Mouse (Mus musculus) lung, adult 2 months (tissue): Measurements from ENCODE around the gene Zcchc9. TPM values are rescaled to one million over a fixed set of nuclear protein-coding genes. Genes with fewer than 3 reads are reported as not detected.
"Not testable (repeated sequence)": the region's sequence is repeated elsewhere in the genome, so short reads cannot be mapped to it uniquely, and the experiment has no call there.

Experiments used
- DNase-seq: peaks from one replicate; pipeline ENCODE4 v3.0.0; 2022
- H3K4me1 ChIP-seq: fragments of 200-500 bp; 2 replicates; pipeline ENCODE4 v1.6.1; 2011; ENCODE audit warnings: low read length; ENCODE audit not compliant: control insufficient read depth, insufficient read depth
- H3K4me3 ChIP-seq: fragments of 200-500 bp; replicated peaks from 2 replicates; pipeline ENCODE3; 2011; ENCODE audit warnings: low read depth, mild to moderate bottlenecking, control low read depth, low read length; ENCODE audit errors: extremely low read depth
- CTCF ChIP-seq: fragments of 200-500 bp; IDR thresholded peaks from 2 replicates; pipeline ENCODE4 v1.5.1; 2011; ENCODE audit warnings: mild to moderate bottlenecking, low read length, control low read depth; ENCODE audit not compliant: insufficient read depth
- POLR2A ChIP-seq: fragments of 200-500 bp; IDR thresholded peaks from 2 replicates; pipeline ENCODE4 v1.6.1; 2011; ENCODE audit warnings: low read depth, mild to moderate bottlenecking, control low read depth, low read length, borderline replicate concordance; ENCODE audit errors: extremely low read depth
- WGBS: fragments of 180-500 bp; shearing (Covaris S2); methylation state at CpG from one replicate; pipeline ENCODE4 v1.1.7; 2018; 5-methylcytosine and 5-hydroxymethylcytosine counted together
- polyA plus RNA-seq: library from polyadenylated mRNA; depleted of rRNA; stranded (reverse); fragments of >200 nt; gene quantifications from 2 replicates; pipeline ENCODE4 v1.2.3, GENCODE M21; 2012

Zcchc9 gene
- polyA plus RNA-seq, 1 experiment, result 11.3 TPM

DNA sequence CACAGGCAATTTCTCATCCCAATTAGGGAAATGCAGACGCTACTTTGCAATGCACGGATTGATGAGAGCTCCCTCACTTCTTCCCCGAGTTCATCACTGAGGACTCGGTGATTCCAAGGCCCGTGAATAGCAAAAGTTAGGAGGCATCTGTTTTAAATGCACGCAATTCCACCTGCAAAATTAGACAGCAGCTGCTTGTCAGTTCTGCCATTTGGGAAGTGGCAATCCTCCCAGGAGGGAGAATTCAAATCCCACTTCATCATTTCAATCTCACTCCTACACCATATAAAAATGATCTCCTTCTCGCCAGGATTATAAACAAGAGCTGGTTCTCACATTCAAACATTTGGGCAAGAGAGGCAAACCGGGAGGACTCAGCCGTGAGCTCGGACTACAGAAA lies 10.1 kb downstream of the Zcchc9 start:
- Histone ChIP-seq H3K4me3 (no peak overlapping the region), H3K4me1 (no peaks in the 10 kb centered on the region)
- TF ChIP-seq POLR2A, result no peak
- no peak for TF ChIP-seq CTCF
- 85% methylated on average over 10 of the region's 10 CpGs for WGBS
- no peak for DNase-seq

DNA sequence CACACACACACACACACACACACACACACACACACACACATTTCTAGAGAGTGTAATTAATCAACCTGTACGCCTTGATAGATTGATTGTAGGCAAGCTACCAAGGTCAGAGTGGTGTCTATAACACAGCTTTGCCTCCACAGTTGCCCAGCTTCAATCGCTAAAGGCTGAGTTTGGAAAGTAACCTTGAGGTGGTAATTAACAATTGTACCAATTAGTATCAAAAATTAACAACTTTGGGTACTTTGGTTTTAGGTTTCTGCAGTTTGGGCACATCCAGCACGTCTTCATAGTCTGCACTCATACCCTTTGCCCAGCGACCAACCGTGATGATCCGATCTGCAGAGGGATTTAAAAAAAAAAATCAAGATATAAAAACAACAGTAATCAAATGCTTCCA lies 10.6 kb downstream of the Zcchc9 start:
- H3K4me3 ChIP-seq, result no peak overlapping the region
- no peak for DNase-seq
- no peaks in the 10 kb centered on the region for H3K4me1 ChIP-seq
- WGBS, result 91% methylated on average over 6 of the region's 6 CpGs
- TF ChIP-seq CTCF (no peak), POLR2A (no peak)

DNA sequence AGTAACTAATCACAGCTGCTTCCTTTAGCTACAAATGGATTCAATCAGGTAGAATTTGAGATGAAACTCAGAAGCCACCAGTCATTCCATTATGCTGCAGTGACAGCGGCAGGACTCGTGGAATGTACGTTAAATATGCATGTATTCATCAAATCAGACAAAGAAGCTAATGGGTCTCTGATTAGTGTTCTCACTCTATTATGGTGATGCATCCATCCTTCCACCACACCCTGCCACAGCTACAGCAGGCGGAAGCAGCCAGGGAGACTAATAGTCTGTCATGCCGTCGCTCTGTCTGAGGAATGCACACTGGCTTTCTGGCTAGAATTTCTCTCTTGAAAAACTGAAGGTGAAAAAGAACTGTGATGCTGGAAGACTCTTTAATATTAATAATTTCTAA lies 11.5 kb downstream of the Zcchc9 start:
- TF ChIP-seq CTCF (no peak), POLR2A (no peak)
- Histone ChIP-seq H3K4me1 (no peaks in the 10 kb centered on the region), H3K4me3 (no peak overlapping the region)
- WGBS, result 83% methylated on average over 6 of the region's 6 CpGs
- no peak for DNase-seq

DNA sequence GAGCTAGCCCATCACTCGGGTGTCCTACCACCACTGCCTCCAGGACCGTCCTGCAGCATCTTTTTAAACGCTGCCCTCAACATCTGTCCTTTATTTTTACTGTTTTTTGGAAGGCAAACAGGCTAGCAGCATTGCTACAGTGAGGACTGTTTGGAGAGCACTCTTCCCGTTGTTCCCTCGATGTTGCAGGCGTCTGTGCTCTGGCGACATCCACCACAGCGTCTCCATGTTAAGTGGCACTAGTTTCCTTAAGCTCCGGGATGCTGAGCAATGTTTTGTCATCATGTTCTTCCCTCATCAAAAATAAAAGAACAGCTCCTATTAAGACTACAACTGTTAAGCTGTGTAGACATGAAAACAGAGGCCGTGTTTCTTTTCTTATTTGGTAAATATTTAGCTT lies 11.9 kb downstream of the Zcchc9 start:
- no peak for DNase-seq
- TF ChIP-seq POLR2A (no peak), CTCF (no peak)
- no peaks in the 10 kb centered on the region for H3K4me1 ChIP-seq
- 85% methylated on average over 10 of the region's 10 CpGs for WGBS
- H3K4me3 ChIP-seq, result no peak overlapping the region

DNA sequence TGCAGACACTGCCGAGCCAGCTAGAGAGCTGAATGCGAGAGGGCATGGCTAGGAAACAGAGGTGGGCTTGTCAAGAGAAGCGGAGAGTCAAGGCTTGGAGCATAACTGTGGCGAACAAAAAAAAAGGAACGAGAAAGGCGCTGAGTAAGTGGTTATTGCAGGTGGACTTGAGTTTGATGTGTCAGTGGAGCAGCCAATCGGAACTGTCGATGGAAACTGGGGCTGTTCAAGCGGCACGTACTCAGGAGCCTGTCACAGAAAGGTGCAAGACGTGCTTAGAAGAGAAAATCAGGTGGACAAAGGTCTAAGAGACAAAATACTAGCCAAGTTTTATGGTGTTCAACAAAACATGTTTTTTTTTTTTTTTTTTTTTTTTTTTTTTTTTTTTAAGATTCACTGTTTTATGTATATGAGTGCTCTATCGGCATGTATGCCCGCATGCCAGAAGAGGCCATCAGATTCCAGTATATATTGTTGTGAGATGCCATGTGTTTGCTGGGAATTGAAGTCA lies 12.5 kb downstream of the Zcchc9 start:
- DNase-seq, result no peak
- no peak for TF ChIP-seq POLR2A
- Histone ChIP-seq H3K4me1 (no peaks in the 10 kb centered on the region), H3K4me3 (no peak overlapping the region)
- WGBS, result 96% methylated on average over 13 of the region's 13 CpGs

DNA sequence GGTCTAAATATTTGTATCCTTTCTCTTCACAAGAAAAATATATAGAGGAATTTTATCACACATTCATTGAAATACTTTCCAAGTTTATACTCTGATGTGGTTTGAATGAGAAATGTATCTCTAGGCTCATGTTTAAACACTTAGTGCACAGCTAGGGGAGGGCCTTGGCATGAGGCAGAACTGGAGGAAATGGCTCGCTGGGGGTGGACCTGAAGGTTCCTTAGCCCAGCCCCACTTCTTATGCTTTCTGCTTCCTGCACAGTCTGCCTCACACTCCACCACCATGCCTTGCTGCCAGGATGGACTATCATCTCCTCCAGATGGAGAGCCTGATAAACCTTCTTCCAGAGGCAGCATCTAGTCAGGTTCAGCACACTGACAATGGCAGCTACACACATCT lies 15.5 kb downstream of the Zcchc9 start:
- no peak overlapping the region for H3K4me3 ChIP-seq
- WGBS, result 9% methylated on average over 1 of the region's 1 CpGs
- H3K4me1 ChIP-seq, result no peaks in the 10 kb centered on the region
- no peak for TF ChIP-seq POLR2A
- TF ChIP-seq CTCF, result no peak
- no peak for DNase-seq

DNA sequence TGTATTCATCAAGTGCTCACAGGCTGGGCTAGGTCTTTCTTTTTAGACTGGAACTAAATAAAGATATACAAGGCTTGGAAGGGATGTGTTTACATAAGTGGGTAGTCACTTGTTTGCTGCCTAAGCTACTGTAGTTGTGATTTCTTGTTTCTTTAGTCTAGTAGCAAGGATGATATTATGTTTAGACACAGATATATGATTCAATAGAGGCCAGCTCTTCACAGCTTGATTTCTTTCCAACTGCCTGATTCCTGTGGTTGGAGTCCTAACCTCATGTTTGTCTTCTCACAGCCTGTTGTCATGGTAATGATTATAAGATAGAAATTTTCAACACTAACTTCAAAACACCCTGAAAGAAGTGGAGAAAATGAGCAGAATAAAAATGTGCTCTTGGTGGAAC lies 27.6 kb downstream of the Zcchc9 start:
- no peak for DNase-seq
- Histone ChIP-seq H3K4me1 (no peaks in the 10 kb centered on the region), H3K4me3 (no peak overlapping the region)
- TF ChIP-seq CTCF, result no peak
- no peak for TF ChIP-seq POLR2A

DNA sequence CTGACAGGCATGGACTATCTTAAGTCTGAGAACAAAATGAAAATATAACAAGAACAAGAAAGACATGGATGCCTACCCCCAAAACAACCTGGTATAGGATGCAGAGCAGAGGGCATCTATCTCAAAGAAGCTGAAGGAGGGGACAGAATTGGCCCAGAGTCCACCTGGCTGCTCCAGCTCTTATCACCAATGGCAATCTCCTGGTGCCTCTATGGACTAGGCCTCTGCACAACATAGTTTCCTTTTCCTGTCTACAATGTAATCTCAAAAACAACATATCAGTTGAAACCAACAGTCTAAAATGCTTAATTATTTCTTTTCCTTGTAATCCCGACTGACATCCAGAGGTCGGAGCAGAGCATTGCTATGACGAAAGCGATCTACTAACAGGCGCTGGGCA lies 29.4 kb downstream of the Zcchc9 start:
- TF ChIP-seq POLR2A (no peak), CTCF (no peak)
- no peak for DNase-seq
- no peak overlapping the region for H3K4me3 ChIP-seq
- WGBS, result 92% methylated on average over 5 of the region's 5 CpGs
- H3K4me1 ChIP-seq, result no peaks in the 10 kb centered on the region

DNA sequence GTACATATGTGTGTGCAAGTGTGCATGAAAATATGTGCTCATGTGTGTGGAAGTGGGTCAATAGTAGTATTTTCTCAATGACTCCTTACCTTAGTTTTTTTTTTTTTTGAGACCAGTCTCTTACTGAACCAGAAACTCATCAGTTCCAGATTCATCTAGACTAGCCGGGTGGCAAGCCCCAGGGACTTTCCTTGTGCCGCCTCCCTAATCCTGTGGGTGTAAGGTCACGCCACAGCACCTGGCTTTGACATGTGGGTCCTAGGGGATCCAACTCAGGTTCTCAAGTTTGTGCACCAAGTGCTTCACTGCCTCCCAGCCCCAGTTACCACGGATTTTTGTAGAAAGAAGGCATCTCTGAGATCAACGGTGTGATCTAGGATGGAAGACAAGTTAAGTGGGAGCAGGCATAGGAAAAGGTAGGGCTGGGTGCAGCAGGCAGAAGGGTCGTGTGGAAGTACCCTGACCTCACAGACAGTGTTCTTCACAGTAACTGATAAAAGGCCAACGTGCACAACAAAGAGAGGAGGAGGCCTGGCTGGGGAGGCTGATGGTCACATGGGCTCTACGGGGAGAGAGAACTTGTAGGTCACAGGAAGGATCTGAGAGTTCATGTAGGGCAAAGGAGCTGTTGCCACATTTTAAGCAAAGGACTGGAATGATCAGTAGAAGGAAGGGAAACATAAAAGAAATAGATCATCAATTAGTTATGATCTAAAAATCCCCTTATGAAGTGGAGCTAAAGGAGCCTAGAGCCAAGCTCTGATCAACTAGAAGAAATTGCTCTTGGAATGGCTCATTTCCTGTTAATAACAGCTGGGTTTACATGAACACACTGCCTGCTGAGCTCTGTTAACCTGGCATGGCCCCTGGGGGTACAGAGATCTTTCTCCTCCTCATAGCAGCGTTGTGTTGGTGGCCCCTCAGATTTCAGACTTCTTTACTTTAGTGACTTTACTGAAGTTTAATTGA lies 38.5 kb downstream of the Zcchc9 start:
- WGBS, result 65% methylated on average over 9 of the region's 9 CpGs
- DNase-seq, result no peak
- H3K4me3 ChIP-seq, result no peak overlapping the region
- no peaks in the 10 kb centered on the region for H3K4me1 ChIP-seq
- no peak for TF ChIP-seq POLR2A

DNA sequence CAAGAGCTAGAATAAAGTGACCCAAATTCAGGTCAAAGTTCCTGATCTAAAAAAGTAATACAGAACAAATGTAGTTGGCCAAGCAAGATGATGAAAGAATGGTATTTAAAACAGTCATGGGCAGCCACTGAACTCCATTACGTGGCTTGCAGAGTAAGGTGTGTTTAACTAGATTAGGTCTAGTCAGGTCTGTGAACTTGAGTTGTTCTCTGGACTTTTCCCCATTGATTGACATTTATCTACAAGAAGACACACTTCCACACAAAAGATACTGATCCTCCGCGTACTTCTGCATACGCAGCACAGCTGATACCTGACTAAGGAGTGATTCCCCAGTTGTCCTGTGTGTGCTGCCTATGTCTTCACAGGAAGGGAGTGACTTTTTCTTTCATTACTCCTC lies 41.9 kb downstream of the Zcchc9 start:
- Histone ChIP-seq H3K4me3 (no peak overlapping the region), H3K4me1 (no peaks in the 10 kb centered on the region)
- WGBS, result 91% methylated on average over 4 of the region's 4 CpGs
- no peak for DNase-seq
- TF ChIP-seq CTCF (no peak), POLR2A (no peak)

DNA sequence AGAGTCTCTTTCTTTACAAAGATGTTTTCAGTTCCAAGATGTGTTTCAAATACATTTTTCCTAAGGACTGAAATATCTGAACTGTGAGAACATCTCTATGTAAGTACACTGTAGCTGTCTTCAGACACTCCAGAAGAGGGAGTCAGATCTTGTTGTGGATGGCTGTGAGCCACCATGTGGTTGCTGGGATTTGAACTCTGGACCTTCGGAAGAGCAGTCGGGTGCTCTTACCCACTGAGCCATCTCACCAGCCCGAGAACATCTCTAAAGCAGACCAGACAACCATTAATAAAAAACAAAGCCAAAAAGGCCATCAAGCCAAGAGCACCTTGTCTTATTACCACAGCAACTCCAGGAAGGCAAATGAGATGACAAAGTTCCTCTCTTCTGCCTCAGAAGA lies 43.9 kb downstream of the Zcchc9 start:
- H3K4me1 ChIP-seq, H3K4me3 ChIP-seq, DNase-seq: not testable (repeated sequence)
- WGBS, result 89% methylated on average over 3 of the region's 3 CpGs
